Mouse (Mus musculus): ENCODE measurements around the gene Camkk1. TPM values are rescaled to one million over a fixed set of nuclear protein-coding genes. Genes with fewer than 3 reads are reported as not detected.

The Camkk1 gene
- polyA plus RNA-seq (2016; fragmentation: Nextera tagmentation; extraction: Ambion mirVana): 13.3 and 13.6 TPM in 2 replicates

GRCm38 (mm10) chr11:73018471-73019146 lies at the start of gene Camkk1:
Gene Camkk1, plus strand, starts transcription at chr11:73019008.
- under 1% methylated on average over 55 of the region's 57 CpGs for WGBS
- H3K27me3 ChIP-seq: peaks cover 42% of the 10 kb centered on the region
- peak; percentile 94 for ATAC-seq (ENCODE audit: low FRiP score)
- H3K4me2 ChIP-seq (replicated peaks): peak within 1 kb of the TSS; percentile 88
- peaks cover 16% of the 10 kb centered on the region for H3K4me1 ChIP-seq
- H3K9me3 ChIP-seq (replicated peaks): no peaks in the 10 kb centered on the region
- peak within 1 kb of the TSS; percentile 65 for H3K9ac ChIP-seq
- 0 out of 2 replicates have a peak within 1 kb of the TSS, but pooled peaks have one; percentile 35 for H3K27ac ChIP-seq
- no peaks in the 10 kb centered on the region for H3K36me3 ChIP-seq
- peak within 1 kb of the TSS; percentile 53 for H3K4me3 ChIP-seq

DNA sequence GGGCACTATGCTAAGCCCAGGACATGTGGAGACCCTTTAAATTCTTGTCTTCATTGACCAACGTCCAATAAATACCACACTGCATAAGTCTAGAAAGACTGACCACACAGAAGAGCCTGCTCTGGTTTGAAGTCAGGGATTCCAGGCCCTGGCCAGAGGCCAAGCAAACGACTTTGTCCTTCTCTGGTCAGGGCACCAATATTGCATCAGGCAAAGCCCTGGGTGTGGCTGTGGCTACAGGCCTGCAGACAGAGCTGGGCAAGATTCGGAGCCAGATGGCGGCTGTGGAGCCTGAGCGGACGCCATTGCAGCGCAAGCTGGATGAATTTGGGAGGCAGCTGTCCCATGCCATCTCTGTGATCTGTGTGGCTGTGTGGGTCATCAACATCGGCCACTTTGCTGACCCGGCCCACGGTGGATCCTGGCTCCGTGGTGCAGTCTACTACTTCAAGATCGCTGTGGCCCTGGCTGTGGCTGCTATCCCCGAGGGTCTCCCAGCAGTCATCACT lies 43.8 kb upstream of the Camkk1 start:
- no peak for ATAC-seq (ENCODE audit: low FRiP score)
- no peaks in the 10 kb centered on the region for H3K4me1 ChIP-seq
- H3K27ac ChIP-seq: no peak overlapping the region
- no peaks in the 10 kb centered on the region for H3K9me3 ChIP-seq (replicated peaks)
- H3K4me3 ChIP-seq: no peak overlapping the region
- 85% methylated on average over 13 of the region's 13 CpGs for WGBS
- no peaks in the 10 kb centered on the region for H3K27me3 ChIP-seq
- H3K4me2 ChIP-seq (replicated peaks): no peak overlapping the region
- H3K36me3 ChIP-seq: no peaks in the 10 kb centered on the region
- no peak overlapping the region for H3K9ac ChIP-seq

DNA sequence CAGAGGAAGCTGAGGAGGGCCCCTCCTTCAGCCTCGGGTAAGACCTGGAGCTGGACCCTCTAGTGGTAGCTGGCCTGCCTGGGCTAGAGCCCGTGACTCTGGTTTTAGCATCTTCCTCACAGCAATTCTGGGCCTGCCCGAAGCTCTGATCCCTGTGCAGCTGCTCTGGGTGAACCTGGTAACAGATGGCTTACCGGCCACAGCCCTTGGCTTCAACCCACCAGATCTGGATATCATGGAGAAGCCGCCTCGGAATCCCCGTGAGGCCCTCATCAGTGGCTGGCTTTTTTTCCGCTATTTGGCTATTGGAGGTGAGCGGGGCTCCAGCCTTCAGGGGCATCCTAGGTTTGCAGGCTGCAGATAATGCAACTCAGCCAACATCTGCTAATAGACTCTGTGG lies 36.3 kb upstream of the Camkk1 start:
- no peaks in the 10 kb centered on the region for H3K4me1 ChIP-seq
- no peaks in the 10 kb centered on the region for H3K9me3 ChIP-seq (replicated peaks)
- ATAC-seq (ENCODE audit: low FRiP score): no peak
- WGBS: 82% methylated on average over 9 of the region's 9 CpGs
- H3K9ac ChIP-seq: no peak overlapping the region
- no peak overlapping the region for H3K4me3 ChIP-seq
- H3K36me3 ChIP-seq: no peaks in the 10 kb centered on the region
- H3K27ac ChIP-seq: no peak overlapping the region
- no peaks in the 10 kb centered on the region for H3K27me3 ChIP-seq
- H3K4me2 ChIP-seq (replicated peaks): no peak overlapping the region

DNA sequence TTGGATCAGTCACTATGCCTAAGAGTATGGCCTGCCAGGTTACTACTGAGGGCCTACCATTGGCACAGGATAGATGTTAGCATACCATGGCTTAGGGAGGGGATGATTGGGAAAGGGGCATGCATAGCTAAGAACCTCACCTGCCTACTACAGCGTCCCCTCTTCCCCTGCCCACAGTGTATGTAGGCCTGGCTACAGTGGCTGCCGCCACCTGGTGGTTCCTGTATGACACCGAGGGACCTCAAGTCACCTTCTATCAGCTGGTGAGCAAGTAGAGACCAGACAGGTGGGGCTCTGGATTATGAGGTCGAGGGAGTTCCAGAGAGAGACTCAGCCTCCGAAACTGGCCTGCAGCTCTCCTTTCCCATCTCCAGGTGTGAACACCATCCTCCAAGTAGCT lies 35.5 kb upstream of the Camkk1 start:
- H3K4me3 ChIP-seq: no peak overlapping the region
- no peak overlapping the region for H3K27ac ChIP-seq
- H3K27me3 ChIP-seq: no peaks in the 10 kb centered on the region
- no peaks in the 10 kb centered on the region for H3K9me3 ChIP-seq (replicated peaks)
- ATAC-seq (ENCODE audit: low FRiP score): no peak
- no peaks in the 10 kb centered on the region for H3K4me1 ChIP-seq
- H3K9ac ChIP-seq: no peak overlapping the region
- no peaks in the 10 kb centered on the region for H3K36me3 ChIP-seq
- 53% methylated on average over 5 of the region's 5 CpGs for WGBS
- H3K4me2 ChIP-seq (replicated peaks): no peak overlapping the region

GRCm38 (mm10) chr11:72986745-72987144 lies 32.1 kb upstream of the Camkk1 start:
- H3K9ac ChIP-seq: no peak overlapping the region
- no peaks in the 10 kb centered on the region for H3K36me3 ChIP-seq
- no peak for ATAC-seq (ENCODE audit: low FRiP score)
- 88% methylated on average over 5 of the region's 5 CpGs for WGBS
- H3K27ac ChIP-seq: no peak overlapping the region
- no peaks in the 10 kb centered on the region for H3K9me3 ChIP-seq (replicated peaks)
- H3K4me2 ChIP-seq (replicated peaks): no peak overlapping the region
- no peaks in the 10 kb centered on the region for H3K4me1 ChIP-seq
- no peak overlapping the region for H3K4me3 ChIP-seq
- H3K27me3 ChIP-seq: no peaks in the 10 kb centered on the region

GRCm38 (mm10) chr11:72987234-72987633 lies 31.6 kb upstream of the Camkk1 start:
- no peak overlapping the region for H3K9ac ChIP-seq
- 70% methylated on average over 5 of the region's 5 CpGs for WGBS
- no peaks in the 10 kb centered on the region for H3K9me3 ChIP-seq (replicated peaks)
- no peak overlapping the region for H3K4me2 ChIP-seq (replicated peaks)
- peaks cover 2% of the 10 kb centered on the region; the same call in 1 of the 2 replicates for H3K4me1 ChIP-seq
- no peak for ATAC-seq (ENCODE audit: low FRiP score)
- H3K36me3 ChIP-seq: no peaks in the 10 kb centered on the region
- H3K27me3 ChIP-seq: no peaks in the 10 kb centered on the region
- H3K4me3 ChIP-seq: no peak overlapping the region
- H3K27ac ChIP-seq: no peak overlapping the region

GRCm38 (mm10) chr11:72987807-72988206 lies 31.0 kb upstream of the Camkk1 start:
- H3K4me3 ChIP-seq: no peak overlapping the region
- H3K27me3 ChIP-seq: no peaks in the 10 kb centered on the region
- H3K36me3 ChIP-seq: no peaks in the 10 kb centered on the region
- H3K9ac ChIP-seq: no peak overlapping the region
- ATAC-seq (ENCODE audit: low FRiP score): no peak
- H3K4me2 ChIP-seq (replicated peaks): no peak overlapping the region
- peaks cover 2% of the 10 kb centered on the region; the same call in 1 of the 2 replicates for H3K4me1 ChIP-seq
- no peaks in the 10 kb centered on the region for H3K9me3 ChIP-seq (replicated peaks)
- 88% methylated on average over 5 of the region's 5 CpGs for WGBS
- no peak overlapping the region for H3K27ac ChIP-seq

GRCm38 (mm10) chr11:72989044-72989443 lies 29.8 kb upstream of the Camkk1 start:
- no peak for ATAC-seq (ENCODE audit: low FRiP score)
- no peaks in the 10 kb centered on the region for H3K36me3 ChIP-seq
- no peak overlapping the region for H3K27ac ChIP-seq
- H3K9ac ChIP-seq: no peak overlapping the region
- peaks cover 2% of the 10 kb centered on the region; the same call in 1 of the 2 replicates for H3K4me1 ChIP-seq
- no peak overlapping the region for H3K4me2 ChIP-seq (replicated peaks)
- no peaks in the 10 kb centered on the region for H3K27me3 ChIP-seq
- no peak overlapping the region for H3K4me3 ChIP-seq
- H3K9me3 ChIP-seq (replicated peaks): no peaks in the 10 kb centered on the region
- WGBS: 84% methylated on average over 6 of the region's 6 CpGs

GRCm38 (mm10) chr11:72990688-72991087 lies 28.1 kb upstream of the Camkk1 start:
- Histone ChIP-seq H3K36me3 (no peaks in the 10 kb centered on the region), H3K27me3 (no peaks in the 10 kb centered on the region), H3K4me1 (peaks cover 2% of the 10 kb centered on the region; the same call in 1 of the 2 replicates), H3K9ac (no peak overlapping the region), H3K4me2 (replicated peaks) (no peak overlapping the region), H3K27ac (no peak overlapping the region), H3K4me3 (no peak overlapping the region), H3K9me3 (replicated peaks) (no peaks in the 10 kb centered on the region)
- WGBS: 83% methylated on average over 9 of the region's 9 CpGs
- no peak for ATAC-seq (ENCODE audit: low FRiP score)

- 60% methylated on average over 9 of the region's 9 CpGs for WGBS
- H3K9me3 ChIP-seq (replicated peaks): no peaks in the 10 kb centered on the region
- no peaks in the 10 kb centered on the region for H3K27me3 ChIP-seq
- no peak overlapping the region for H3K9ac ChIP-seq
- H3K36me3 ChIP-seq: no peaks in the 10 kb centered on the region
- H3K27ac ChIP-seq: no peak overlapping the region
- ATAC-seq (ENCODE audit: low FRiP score): no peak
- H3K4me2 ChIP-seq (replicated peaks): no peak overlapping the region
- H3K4me1 ChIP-seq: peaks cover 2% of the 10 kb centered on the region; the same call in 1 of the 2 replicates
- no peak overlapping the region for H3K4me3 ChIP-seq
Observed at GRCm38 (mm10) chr11:72991961-72992360, 26.8 kb upstream of the Camkk1 start.

GRCm38 (mm10) chr11:72996346-72996745 lies 22.5 kb upstream of the Camkk1 start:
- Histone ChIP-seq H3K4me2 (replicated peaks) (no peak overlapping the region), H3K36me3 (no peaks in the 10 kb centered on the region), H3K27ac (no peak overlapping the region), H3K9me3 (replicated peaks) (no peaks in the 10 kb centered on the region), H3K27me3 (no peaks in the 10 kb centered on the region), H3K4me1 (peaks cover 2% of the 10 kb centered on the region; the same call in 1 of the 2 replicates), H3K9ac (no peak overlapping the region), H3K4me3 (no peak overlapping the region)
- 92% methylated on average over 6 of the region's 6 CpGs for WGBS
- ATAC-seq (ENCODE audit: low FRiP score): no peak

DNA sequence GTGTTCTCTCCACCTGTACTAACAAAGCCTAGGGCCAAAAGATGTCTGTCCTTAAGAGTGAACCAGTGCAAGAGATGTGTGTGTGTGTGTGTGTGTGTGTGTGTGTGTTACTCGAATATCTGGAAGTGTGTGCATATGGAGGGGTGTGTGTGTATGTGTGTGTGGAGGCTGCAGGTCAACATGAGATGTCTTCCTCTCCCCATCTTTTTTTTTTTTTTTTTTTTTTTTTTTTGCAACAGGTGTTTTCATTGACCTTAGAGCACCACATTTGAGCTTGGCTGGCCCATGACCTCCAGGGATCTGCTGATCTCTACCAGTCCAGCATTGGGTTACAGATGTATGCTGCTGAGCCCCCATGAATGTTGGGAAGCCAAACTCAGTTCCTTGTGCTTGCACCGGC lies 22.0 kb upstream of the Camkk1 start:
- H3K4me2 ChIP-seq (replicated peaks): no peak overlapping the region
- ATAC-seq (ENCODE audit: low FRiP score): no peak
- no peaks in the 10 kb centered on the region for H3K36me3 ChIP-seq
- H3K4me1 ChIP-seq: peaks cover 2% of the 10 kb centered on the region; the same call in 1 of the 2 replicates
- H3K27me3 ChIP-seq: no peaks in the 10 kb centered on the region
- H3K4me3 ChIP-seq: no peak overlapping the region
- 83% methylated on average over 2 of the region's 2 CpGs for whole genome bisulfite sequencing
- H3K9me3 ChIP-seq (replicated peaks): no peaks in the 10 kb centered on the region
- no peak overlapping the region for H3K27ac ChIP-seq
- H3K9ac ChIP-seq: no peak overlapping the region

Measured in hindbrain, embryonic 12.5 days (tissue).